Mouse (Mus musculus) neural tube, embryonic 13.5 days (tissue): Measurements from ENCODE around the gene Tmem203. TPM values are rescaled to one million over a fixed set of nuclear protein-coding genes. Genes with fewer than 3 reads are reported as not detected.

Source experiments
- ATAC-seq: fragments of 200-750 bp; cut with Nextera tagmentation; 2 replicates; pipeline ENCODE4 v1.8.0; 2017; ENCODE audit warnings: low read depth, mild to moderate bottlenecking, moderate TSS enrichment, moderate library complexity
- H3K27ac ChIP-seq: fragments of 300-500 bp; sonication (generic); replicated peaks from 2 replicates; pipeline ENCODE4 v1.5.1; 2015; ENCODE audit warnings: moderate library complexity, mild to moderate bottlenecking, inconsistent platforms
- H3K27me3 ChIP-seq: fragments of 300-500 bp; sonication (generic); 2 replicates; pipeline ENCODE4 v1.6.1; 2015; ENCODE audit warnings: mild to moderate bottlenecking, inconsistent platforms
- H3K36me3 ChIP-seq: fragments of 300-500 bp; sonication (generic); 2 replicates; pipeline ENCODE4 v1.6.1; 2015; ENCODE audit warnings: mild to moderate bottlenecking, inconsistent platforms
- H3K4me1 ChIP-seq: fragments of 300-500 bp; sonication (generic); replicated peaks from 2 replicates; pipeline ENCODE4 v1.6.1; 2015; ENCODE audit warnings: inconsistent platforms
- H3K4me2 ChIP-seq: fragments of 300-500 bp; sonication (generic); 2 replicates; pipeline ENCODE4 v1.6.1; 2015; ENCODE audit warnings: inconsistent platforms, mild to moderate bottlenecking, moderate library complexity
- H3K4me3 ChIP-seq: fragments of 300-500 bp; sonication (generic); 2 replicates; pipeline ENCODE4 v1.5.1; 2015; ENCODE audit warnings: mild to moderate bottlenecking, inconsistent platforms
- H3K9ac ChIP-seq: fragments of 300-500 bp; sonication (generic); 2 replicates; pipeline ENCODE4 v1.6.1; 2015; ENCODE audit warnings: moderate library complexity, mild to moderate bottlenecking, inconsistent platforms
- H3K9me3 ChIP-seq: fragments of 300-500 bp; sonication (generic); 2 replicates; pipeline ENCODE4 v1.6.1; 2016; ENCODE audit warnings: inconsistent platforms
- WGBS: fragments of 180-500 bp; shearing (Covaris S2); methylation state at CpG from one replicate; pipeline ENCODE4 v1.1.7; 2015; 5-methylcytosine and 5-hydroxymethylcytosine counted together
- polyA plus RNA-seq: library from polyadenylated mRNA; unstranded; fragments of >200 nt; fragmentation: Nextera tagmentation; extraction: Ambion mirVana; gene quantifications from 2 replicates; pipeline ENCODE4 v1.2.1, GENCODE M21; 2015

The Tmem203 gene
- polyA plus RNA-seq: 18.8 and 21.5 TPM in 2 replicates

DNA sequence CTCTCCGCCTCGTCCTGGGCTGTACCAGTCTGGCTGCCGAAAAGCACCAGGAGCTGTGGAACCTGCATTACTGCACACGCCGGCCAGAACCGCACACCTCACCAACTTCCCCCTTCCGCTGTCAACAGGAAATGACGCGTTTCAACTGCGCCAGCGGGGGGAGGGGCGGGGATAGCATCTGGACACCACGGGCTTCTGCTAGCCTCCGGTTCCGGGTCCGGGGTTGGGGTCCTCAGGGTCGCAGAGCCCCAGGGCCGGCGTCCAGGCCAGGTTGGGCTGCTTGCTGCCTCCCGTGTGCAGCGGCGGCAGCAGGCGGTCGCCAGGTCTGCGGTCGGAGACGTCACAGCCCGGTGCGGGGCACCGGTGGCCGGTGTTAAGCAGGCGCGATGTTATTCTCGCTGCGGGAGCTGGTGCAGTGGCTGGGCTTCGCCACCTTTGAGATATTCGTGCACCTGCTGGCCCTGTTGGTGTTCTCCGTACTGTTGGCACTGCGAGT is at the start of gene Tmem203:
Gene Tmem203 (plus strand): TSS at position 156 of the 496 bp plus-strand sequence.
- WGBS: under 1% methylated on average over 39 of the region's 39 CpGs
- Histone ChIP-seq H3K36me3 (peaks cover 31% of the 10 kb centered on the region), H3K27me3 (no peaks in the 10 kb centered on the region), H3K4me2 (peak within 1 kb of the TSS; percentile 100), H3K4me1 (peaks cover 25% of the 10 kb centered on the region), H3K27ac (peak within 1 kb of the TSS; percentile 81), H3K9me3 (no peaks in the 10 kb centered on the region), H3K9ac (peak within 1 kb of the TSS; percentile 88), H3K4me3 (peak within 1 kb of the TSS; percentile 79)
- ATAC-seq: peak; percentile 87

DNA sequence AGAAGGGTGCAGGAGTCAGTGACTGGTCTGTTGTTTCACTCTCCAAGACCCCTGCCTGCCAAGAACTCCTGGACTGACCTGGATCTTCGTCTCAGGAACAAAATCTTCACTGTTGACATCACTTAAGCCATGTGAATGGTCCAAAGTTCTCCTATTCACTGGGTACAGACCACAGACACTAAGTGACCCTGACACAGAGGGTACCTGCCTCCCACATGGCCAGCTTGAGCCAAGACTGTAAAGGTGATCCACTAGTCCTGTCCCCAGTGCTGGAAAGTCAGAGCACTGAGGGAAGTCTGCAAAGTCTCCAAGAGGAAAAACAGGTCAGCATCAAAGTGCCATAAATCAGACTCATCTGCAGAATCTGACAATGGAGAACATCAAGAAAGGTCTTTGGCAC is 47.6 kb upstream of the Tmem203 start:
- 0 out of 2 replicates have a peak, but pooled peaks cover under 1% of the 10 kb centered on the region for H3K27me3 ChIP-seq
- WGBS: 97% methylated on average over 1 of the region's 1 CpGs
- H3K36me3 ChIP-seq: peaks cover 66% of the 10 kb centered on the region
- no peak overlapping the region for H3K27ac ChIP-seq
- H3K9ac ChIP-seq: no peak overlapping the region
- H3K9me3 ChIP-seq: no peaks in the 10 kb centered on the region
- ATAC-seq: no peak
- H3K4me2 ChIP-seq: no peak overlapping the region
- no peak overlapping the region for H3K4me3 ChIP-seq
- H3K4me1 ChIP-seq: peaks cover 38% of the 10 kb centered on the region

DNA sequence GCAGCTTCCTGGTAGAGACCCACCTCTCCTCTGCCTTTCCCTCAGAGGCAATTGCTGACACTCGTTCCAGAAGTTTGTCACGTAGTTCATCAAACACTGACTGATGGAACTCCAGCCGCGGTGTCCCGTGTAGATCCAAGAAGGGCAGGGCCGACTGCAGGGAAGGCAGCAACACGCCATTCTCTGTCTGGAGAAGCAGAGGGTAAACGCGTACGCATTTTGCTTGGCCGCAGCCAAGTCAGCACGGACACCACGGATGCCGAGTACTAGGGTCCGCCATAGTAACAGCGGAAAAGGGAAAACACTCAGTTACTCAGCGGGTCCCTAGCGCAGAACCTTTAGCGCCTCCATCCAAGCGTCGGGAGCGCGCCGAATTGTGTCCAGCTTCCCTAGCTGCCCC is 44.6 kb upstream of the Tmem203 start:
- under 1% methylated on average over 24 of the region's 24 CpGs for WGBS
- Histone ChIP-seq H3K27me3 (peaks cover 17% of the 10 kb centered on the region; the same call in 1 of the 2 replicates), H3K27ac (peak overlapping the region; percentile 92), H3K9ac (peak overlapping the region; percentile 93), H3K4me2 (peak overlapping the region; percentile 95), H3K9me3 (no peaks in the 10 kb centered on the region), H3K4me3 (peak overlapping the region; percentile 90), H3K4me1 (peaks cover 38% of the 10 kb centered on the region), H3K36me3 (peaks cover 35% of the 10 kb centered on the region)
- ATAC-seq: peak; percentile 62

DNA sequence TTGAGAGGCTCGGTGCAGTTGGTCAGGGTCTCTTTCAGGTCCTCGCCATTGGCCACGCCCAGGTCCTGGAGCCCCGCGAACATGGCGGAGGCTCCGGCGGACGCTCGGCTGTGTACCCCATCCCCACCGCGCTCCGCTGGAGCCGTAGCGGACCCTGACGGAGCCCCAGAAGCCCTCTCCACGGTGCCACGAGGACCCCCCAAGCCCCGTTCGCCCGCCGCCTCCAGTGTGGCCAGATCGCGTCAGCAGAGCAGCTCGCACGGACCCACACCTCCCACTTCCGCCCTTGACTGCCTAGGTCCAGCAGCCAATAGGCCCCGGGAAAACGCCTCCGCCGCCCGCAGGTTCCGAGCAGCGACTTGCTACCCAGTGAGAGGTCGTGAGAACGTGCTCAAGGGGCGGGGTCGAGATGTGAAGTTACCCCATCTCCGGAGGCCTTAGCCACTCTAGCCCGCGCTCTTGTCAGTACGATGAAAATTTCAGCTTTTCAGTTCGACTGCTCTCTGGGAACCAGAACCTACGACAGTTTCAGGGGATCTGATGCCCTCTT is 44.0 kb upstream of the Tmem203 start, which contains the start of gene Nelfb:
Gene Nelfb (minus strand): TSS at position 369 of the 550 bp plus-strand sequence.
- WGBS: under 1% methylated on average over 44 of the region's 44 CpGs
- peaks cover 30% of the 10 kb centered on the region for H3K36me3 ChIP-seq
- peak; percentile 94 for ATAC-seq
- H3K27ac ChIP-seq: peak within 1 kb of the TSS; percentile 92
- peaks cover 17% of the 10 kb centered on the region; the same call in 1 of the 2 replicates for H3K27me3 ChIP-seq
- H3K4me3 ChIP-seq: peak within 1 kb of the TSS; percentile 90
- peak within 1 kb of the TSS; percentile 93 for H3K9ac ChIP-seq
- H3K4me1 ChIP-seq: peaks cover 38% of the 10 kb centered on the region
- H3K9me3 ChIP-seq: no peaks in the 10 kb centered on the region
- H3K4me2 ChIP-seq: peak within 1 kb of the TSS; percentile 95

DNA sequence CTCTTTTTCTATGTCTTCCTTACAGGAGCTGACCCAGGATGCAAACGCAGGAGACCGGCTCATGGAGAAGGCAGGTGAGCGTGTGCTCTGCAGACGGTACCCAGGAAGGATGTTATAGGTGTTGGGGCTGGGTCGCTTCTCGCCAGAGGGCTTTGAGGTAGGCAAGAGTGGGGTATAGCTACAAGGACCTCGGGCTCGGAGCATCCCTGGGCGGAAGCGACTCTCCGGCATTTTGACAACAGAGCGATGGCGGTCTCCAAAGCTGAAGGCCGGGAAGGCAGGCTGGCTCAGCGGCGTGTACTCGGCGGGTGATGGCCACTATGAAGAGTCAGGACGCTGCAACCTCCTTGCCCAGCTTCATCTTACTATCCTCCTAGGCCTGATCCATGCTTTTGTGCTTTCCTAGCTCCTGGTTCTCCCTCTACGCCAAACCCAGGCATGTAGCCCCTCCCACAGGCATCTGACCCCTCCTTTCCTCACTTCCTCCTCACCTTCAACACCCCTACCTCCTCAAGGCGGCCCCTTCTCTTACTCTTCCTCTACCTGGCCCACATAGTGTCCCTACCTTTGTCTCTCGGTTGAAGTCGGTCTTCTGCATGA is 41.9 kb upstream of the Tmem203 start:
- Histone ChIP-seq H3K9me3 (no peaks in the 10 kb centered on the region), H3K27me3 (peaks cover 17% of the 10 kb centered on the region; the same call in 1 of the 2 replicates), H3K4me3 (no peak overlapping the region), H3K4me1 (peaks cover 27% of the 10 kb centered on the region), H3K36me3 (peaks cover 9% of the 10 kb centered on the region; the same call in 1 of the 2 replicates), H3K27ac (no peak overlapping the region), H3K4me2 (no peak overlapping the region), H3K9ac (no peak overlapping the region)
- ATAC-seq: no peak
- WGBS: 67% methylated on average over 23 of the region's 23 CpGs

DNA sequence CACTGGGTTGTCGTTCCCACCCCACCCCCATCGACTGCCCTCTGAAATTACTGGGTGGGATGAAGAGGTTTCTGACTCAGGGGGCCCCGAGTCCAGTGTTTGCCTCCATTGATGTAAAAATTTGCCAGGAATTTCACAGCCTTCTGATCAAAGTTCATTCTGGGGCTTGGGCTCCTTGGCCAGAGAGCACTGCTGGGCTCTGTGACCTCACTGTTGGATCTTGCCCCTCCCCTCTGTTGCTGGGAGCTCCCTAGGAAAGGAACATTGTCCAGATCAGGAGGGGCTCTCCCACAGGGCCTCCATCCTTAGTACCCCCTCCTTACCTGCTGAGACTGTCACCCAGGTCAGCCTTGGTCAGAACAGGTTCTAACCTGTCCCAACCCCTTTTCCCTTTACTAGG is 40.8 kb upstream of the Tmem203 start, which contains the start of gene Stpg3:
Gene Stpg3 (minus strand): TSS at position 194 of the 400 bp plus-strand sequence.
- H3K9ac ChIP-seq: no peak within 1 kb of the TSS
- H3K4me3 ChIP-seq: no peak within 1 kb of the TSS
- peaks cover 17% of the 10 kb centered on the region for H3K4me1 ChIP-seq
- H3K9me3 ChIP-seq: no peaks in the 10 kb centered on the region
- no peaks in the 10 kb centered on the region for H3K36me3 ChIP-seq
- WGBS: 77% methylated on average over 3 of the region's 3 CpGs
- peaks cover 17% of the 10 kb centered on the region; the same call in 1 of the 2 replicates for H3K27me3 ChIP-seq
- no peak within 1 kb of the TSS for H3K4me2 ChIP-seq
- no peak for ATAC-seq
- no peak within 1 kb of the TSS for H3K27ac ChIP-seq

DNA sequence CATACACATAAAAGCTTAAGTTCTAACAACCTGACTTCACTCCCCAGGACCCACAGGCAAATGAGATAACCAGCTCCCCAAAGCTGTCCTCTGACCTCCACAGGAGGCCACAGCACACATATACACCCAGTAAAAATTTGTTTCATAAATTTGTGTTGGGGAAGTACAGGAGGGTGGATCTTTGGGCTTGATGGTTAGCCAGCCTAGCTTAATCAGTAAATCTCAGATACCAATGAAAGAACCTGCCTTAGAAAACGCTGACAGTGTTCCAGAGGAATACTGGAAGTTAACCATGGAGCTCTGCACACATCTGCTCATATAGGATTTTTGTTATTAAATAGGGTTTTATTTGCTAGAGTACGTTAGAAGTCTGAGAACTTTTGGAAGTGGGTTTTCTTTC is 37.6 kb upstream of the Tmem203 start:
- no peak overlapping the region for H3K27ac ChIP-seq
- H3K4me1 ChIP-seq: no peaks in the 10 kb centered on the region
- no peak overlapping the region for H3K9ac ChIP-seq
- H3K4me2 ChIP-seq: no peak overlapping the region
- H3K4me3 ChIP-seq: no peak overlapping the region
- H3K27me3 ChIP-seq: peaks cover 15% of the 10 kb centered on the region; the same call in 1 of the 2 replicates
- 57% methylated on average over 2 of the region's 2 CpGs for WGBS
- H3K9me3 ChIP-seq: no peaks in the 10 kb centered on the region
- no peak for ATAC-seq
- H3K36me3 ChIP-seq: peaks cover 14% of the 10 kb centered on the region

DNA sequence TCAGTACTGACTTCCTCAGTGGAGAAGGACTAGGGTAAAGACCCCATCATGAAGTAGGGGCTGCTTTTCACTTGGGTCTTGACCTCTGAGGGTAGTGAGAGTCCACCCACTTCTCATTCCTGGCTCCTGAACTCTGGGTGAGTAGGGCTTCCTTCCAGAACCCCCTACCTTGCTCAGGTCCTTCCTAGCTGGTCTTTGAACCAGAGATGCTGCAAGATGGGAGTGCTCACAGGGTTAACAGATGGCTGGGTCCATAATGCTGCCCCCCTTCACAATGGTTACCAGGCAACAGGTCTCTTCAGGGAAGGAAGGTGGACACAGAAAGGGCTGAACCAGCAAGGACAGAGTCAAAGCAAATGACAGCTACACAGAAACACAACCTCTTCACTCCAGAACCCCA is 36.8 kb upstream of the Tmem203 start, which contains the start of gene Fam166a:
Gene Fam166a (plus strand): TSS at position 301 of the 400 bp plus-strand sequence.
- ATAC-seq: no peak
- H3K4me1 ChIP-seq: peaks cover 7% of the 10 kb centered on the region
- H3K4me3 ChIP-seq: no peak within 1 kb of the TSS
- no peak within 1 kb of the TSS for H3K27ac ChIP-seq
- H3K27me3 ChIP-seq: peaks cover 9% of the 10 kb centered on the region; the same call in 1 of the 2 replicates
- peaks cover 14% of the 10 kb centered on the region for H3K36me3 ChIP-seq
- no peak within 1 kb of the TSS for H3K4me2 ChIP-seq
- H3K9ac ChIP-seq: no peak within 1 kb of the TSS
- no peaks in the 10 kb centered on the region for H3K9me3 ChIP-seq

DNA sequence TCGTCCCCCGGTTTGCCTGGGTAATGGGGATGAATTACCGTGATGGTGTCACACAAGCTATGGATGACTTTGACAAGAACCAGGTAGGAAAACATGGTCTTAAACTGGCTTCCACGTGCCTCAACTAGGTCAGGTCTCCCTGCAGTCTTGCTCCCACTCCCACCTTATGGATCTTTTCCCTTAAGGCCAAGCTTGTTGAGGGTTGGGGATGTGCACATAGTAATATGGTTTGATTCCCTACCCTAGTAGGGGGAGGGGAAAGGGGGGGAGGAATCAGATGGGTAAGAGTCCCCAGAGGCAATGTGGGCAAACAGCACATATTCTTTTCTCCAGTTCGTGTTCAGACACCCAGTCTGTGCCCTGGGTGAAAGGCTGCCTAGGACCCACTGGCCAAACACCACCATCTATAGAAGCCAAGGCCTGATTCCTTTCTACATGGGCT is 33.9 kb upstream of the Tmem203 start:
- Histone ChIP-seq H3K4me2 (no peak overlapping the region), H3K4me1 (peaks cover 20% of the 10 kb centered on the region), H3K27ac (no peak overlapping the region), H3K27me3 (no peaks in the 10 kb centered on the region), H3K36me3 (peaks cover 14% of the 10 kb centered on the region), H3K4me3 (no peak overlapping the region), H3K9ac (no peak overlapping the region), H3K9me3 (no peaks in the 10 kb centered on the region)
- ATAC-seq: no peak
- 70% methylated on average over 5 of the region's 5 CpGs for WGBS

DNA sequence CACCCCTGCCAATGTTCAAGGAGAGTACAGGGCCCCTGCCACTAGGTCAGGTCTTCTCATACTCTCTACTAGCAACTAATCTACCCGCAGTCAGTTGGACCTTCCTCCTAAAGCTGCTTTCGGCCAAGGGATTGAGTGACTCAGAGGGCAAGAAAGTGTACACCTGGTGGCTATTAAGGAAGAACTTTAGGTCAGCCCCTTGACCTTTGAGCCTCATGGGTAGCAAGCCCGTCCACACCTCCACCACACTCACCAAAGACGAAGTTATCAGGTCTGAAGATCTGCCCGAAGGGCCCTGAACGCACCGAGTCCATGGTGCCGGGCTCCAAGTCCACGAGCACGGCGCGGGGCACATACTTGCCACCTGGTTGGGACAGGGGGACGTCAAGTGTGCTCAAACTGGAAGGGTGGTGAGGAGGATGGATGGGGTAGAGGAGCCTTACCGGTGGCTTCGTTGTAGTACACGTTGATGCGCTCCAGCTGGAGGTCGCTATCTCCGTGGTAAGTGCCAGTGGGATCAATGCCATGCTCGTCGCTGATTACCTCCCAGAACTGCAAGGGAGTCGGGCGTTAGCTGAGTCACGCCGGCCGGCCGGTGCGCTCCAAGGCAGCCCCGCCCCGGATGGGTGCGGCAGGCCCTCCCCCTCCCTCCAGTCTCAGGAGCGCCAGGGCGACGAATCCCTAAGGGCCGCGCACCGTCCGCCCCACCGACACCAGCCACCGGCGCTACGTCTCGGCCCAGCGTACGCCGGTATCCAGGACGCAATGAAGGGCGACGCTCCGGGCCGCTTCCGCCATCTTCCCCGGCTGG is 31.4 kb upstream of the Tmem203 start:
- 3% methylated on average over 51 of the region's 53 CpGs for WGBS
- H3K9me3 ChIP-seq: no peaks in the 10 kb centered on the region
- H3K9ac ChIP-seq: peak overlapping the region; percentile 91
- ATAC-seq: peak; percentile 29
- peaks cover 14% of the 10 kb centered on the region for H3K36me3 ChIP-seq
- peak overlapping the region; percentile 95 for H3K27ac ChIP-seq
- H3K4me2 ChIP-seq: peak overlapping the region; percentile 96
- H3K4me1 ChIP-seq: peaks cover 27% of the 10 kb centered on the region
- H3K4me3 ChIP-seq: peak overlapping the region; percentile 94
- H3K27me3 ChIP-seq: no peaks in the 10 kb centered on the region

DNA sequence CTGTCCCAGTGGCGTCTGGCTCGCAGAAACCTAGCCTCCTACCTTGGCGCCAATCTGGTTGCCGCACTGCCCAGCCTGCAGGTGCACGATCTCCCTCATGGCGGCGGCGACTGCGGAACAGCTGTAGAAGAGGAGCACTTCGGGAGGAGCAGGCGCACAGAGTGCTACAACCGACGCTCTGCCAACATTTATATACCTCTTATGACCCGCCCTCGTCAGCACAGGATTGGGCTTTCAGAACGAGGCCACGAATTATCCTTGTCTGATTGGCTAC is 30.8 kb upstream of the Tmem203 start, which contains the start of gene Tubb4b:
Gene Tubb4b (minus strand): TSS at position 211 of the 274 bp plus-strand sequence.
- Histone ChIP-seq H3K4me2 (peak within 1 kb of the TSS; percentile 96), H3K9ac (peak within 1 kb of the TSS; percentile 91), H3K4me1 (peaks cover 30% of the 10 kb centered on the region), H3K27ac (peak within 1 kb of the TSS; percentile 97), H3K27me3 (no peaks in the 10 kb centered on the region), H3K4me3 (peak within 1 kb of the TSS; percentile 94), H3K9me3 (no peaks in the 10 kb centered on the region), H3K36me3 (peaks cover 14% of the 10 kb centered on the region)
- no peak for ATAC-seq
- WGBS: under 1% methylated on average over 17 of the region's 17 CpGs
